Mouse (Mus musculus): Measurements from ENCODE around the gene Fxyd7.

The Fxyd7 gene

GRCm38 (mm10) chr7:31052251-31052635 is 976 bp upstream of the Fxyd7 start:
- DNase-seq (ENCODE audit: low read depth, low spot score) = no peak

GRCm38 (mm10) chr7:31050921-31051320 is 346 bp downstream of the Fxyd7 start:
- DNase-seq (ENCODE audit: low read depth, low spot score) = no peak

GRCm38 (mm10) chr7:31050487-31050886 is 780 bp downstream of the Fxyd7 start:
- DNase-seq (ENCODE audit: low read depth, low spot score) = no peak

- DNase-seq (ENCODE audit: low read depth, low spot score) = no peak
Measured at GRCm38 (mm10) chr7:31049846-31050281, 1.4 kb downstream of the Fxyd7 start.

GRCm38 (mm10) chr7:31049135-31049845 is 2.0 kb downstream of the Fxyd7 start:
- no peak for DNase-seq (ENCODE audit: low read depth, low spot score)

GRCm38 (mm10) chr7:31042431-31042910 is 8.8 kb downstream of the Fxyd7 start, which contains the start of gene Fxyd5:
TSS of gene Fxyd5 (minus strand) at chr7:31042481.
- no peak for DNase-seq (ENCODE audit: low read depth, low spot score)

GRCm38 (mm10) chr7:31041662-31042315 is 9.5 kb downstream of the Fxyd7 start:
- DNase-seq (ENCODE audit: low read depth, low spot score) = peak; percentile 34

- DNase-seq (ENCODE audit: low read depth, low spot score) = no peak
Measured at GRCm38 (mm10) chr7:31041023-31041407, 10.3 kb downstream of the Fxyd7 start.

GRCm38 (mm10) chr7:31040281-31041022 is 10.8 kb downstream of the Fxyd7 start:
- DNase-seq (ENCODE audit: low read depth, low spot score) = no peak

GRCm38 (mm10) chr7:31039011-31039410 is 12.3 kb downstream of the Fxyd7 start:
- no peak for DNase-seq (ENCODE audit: low read depth, low spot score)

- DNase-seq (ENCODE audit: low read depth, low spot score) = peak; percentile 59
Measured at GRCm38 (mm10) chr7:31037675-31038074, 13.6 kb downstream of the Fxyd7 start.

GRCm38 (mm10) chr7:31036917-31037316 is 14.3 kb downstream of the Fxyd7 start:
- peak; percentile 95 for DNase-seq (ENCODE audit: low read depth, low spot score)

GRCm38 (mm10) chr7:31035291-31035690 is 16.0 kb downstream of the Fxyd7 start:
- no peak for DNase-seq (ENCODE audit: low read depth, low spot score)

GRCm38 (mm10) chr7:31034789-31035188 is 16.5 kb downstream of the Fxyd7 start:
- peak; percentile 53 for DNase-seq (ENCODE audit: low read depth, low spot score)

GRCm38 (mm10) chr7:31033409-31034165 is 17.7 kb downstream of the Fxyd7 start:
- peak; percentile 75 for DNase-seq (ENCODE audit: low read depth, low spot score)

- DNase-seq (ENCODE audit: low read depth, low spot score) = no peak
Measured at GRCm38 (mm10) chr7:31031731-31032130, 19.5 kb downstream of the Fxyd7 start.

- DNase-seq (ENCODE audit: low read depth, low spot score) = peak; percentile 43
Measured at GRCm38 (mm10) chr7:31030717-31031116, 20.6 kb downstream of the Fxyd7 start.

GRCm38 (mm10) chr7:31028609-31029008 is 22.7 kb downstream of the Fxyd7 start:
- DNase-seq (ENCODE audit: low read depth, low spot score) = no peak

GRCm38 (mm10) chr7:31017104-31017901 is 34.0 kb downstream of the Fxyd7 start:
- DNase-seq (ENCODE audit: low read depth, low spot score) = peak; percentile 67

GRCm38 (mm10) chr7:31012971-31013370 is 38.3 kb downstream of the Fxyd7 start:
- DNase-seq (ENCODE audit: low read depth, low spot score) = no peak

- no peak for DNase-seq (ENCODE audit: low read depth, low spot score)
Measured at GRCm38 (mm10) chr7:31008889-31009288, 42.4 kb downstream of the Fxyd7 start.
